8 mouse cellular contexts compared by ENCODE assay signal in the genomic region with DNA sequence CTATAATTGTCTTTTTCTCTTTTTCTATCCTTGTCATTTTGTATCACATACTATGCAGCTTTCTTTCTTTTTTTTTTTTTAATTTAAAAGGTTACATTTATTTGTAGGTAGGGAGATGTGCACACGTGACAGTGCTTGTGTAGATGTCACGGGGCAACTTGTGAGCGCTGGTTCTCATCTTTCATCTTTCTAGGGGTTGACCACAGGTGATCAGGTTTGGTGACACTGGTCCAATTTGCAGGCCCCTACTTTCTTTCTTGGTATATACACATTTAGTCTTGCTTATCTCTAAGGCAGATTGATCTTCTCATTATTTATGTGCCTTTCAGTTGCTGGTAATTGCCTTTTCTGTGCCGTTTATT. TPM values are rescaled to one million over a fixed set of nuclear protein-coding genes. Genes with fewer than 3 reads are reported as not detected.
DNase-seq lines count a peak whose midpoint lies in the region; ATAC-seq and TF ChIP-seq lines count a peak whose summit lies in the region.

No protein-coding gene starts in this region.

- H3K9me3 ChIP-seq in forebrain, embryonic 10.5 days = no peaks in the 10 kb centered on the region
- H3K9me3 ChIP-seq in limb, embryonic 10.5 days (replicated peaks) = no peaks in the 10 kb centered on the region
- no peaks in the 10 kb centered on the region for H3K9me3 ChIP-seq in neural tube, embryonic 13.5 days

- peaks cover 12% of the 10 kb centered on the region for H3K36me3 ChIP-seq in forebrain, embryonic 10.5 days (replicated peaks)
- peaks cover 14% of the 10 kb centered on the region for H3K36me3 ChIP-seq in limb, embryonic 10.5 days
- H3K36me3 ChIP-seq in neural tube, embryonic 13.5 days = peaks cover 14% of the 10 kb centered on the region

- H3K9ac ChIP-seq in neural tube, embryonic 13.5 days = no peak overlapping the region

- H3K27me3 ChIP-seq in forebrain, embryonic 10.5 days (ENCODE audit: poor library complexity, severe bottlenecking) = peaks cover 9% of the 10 kb centered on the region; the same call in 1 of the 2 replicates
- H3K27me3 ChIP-seq in limb, embryonic 10.5 days (ENCODE audit: low read depth, poor library complexity, severe bottlenecking) = no peaks in the 10 kb centered on the region
- H3K27me3 ChIP-seq in neural tube, embryonic 13.5 days = no peaks in the 10 kb centered on the region

- WGBS in forebrain, embryonic 10.5 days = 97% methylated on average over 4 of the region's 4 CpGs
- 93% methylated on average over 4 of the region's 4 CpGs for WGBS in limb, embryonic 10.5 days
- WGBS in neural tube, embryonic 13.5 days = 92% methylated on average over 4 of the region's 4 CpGs

- H3K4me1 ChIP-seq in forebrain, embryonic 10.5 days = peaks cover 17% of the 10 kb centered on the region
- H3K4me1 ChIP-seq in limb, embryonic 10.5 days = peaks cover 9% of the 10 kb centered on the region; the same call in 1 of the 2 replicates
- peaks cover 16% of the 10 kb centered on the region for H3K4me1 ChIP-seq in neural tube, embryonic 13.5 days (replicated peaks)

- no peak for DNase-seq in layer of hippocampus, adult 2 months (ENCODE audit: low spot score in 2 of 2)
- DNase-seq in layer of hippocampus, postnatal 14 days (ENCODE audit: low spot score in 2 of 2) = no peak
- DNase-seq in forebrain, embryonic 10.5 days (ENCODE audit: extremely low spot score, low spot score) = no peak
- no peak for DNase-seq in limb, embryonic 10.5 days (ENCODE audit: low spot score)
- DNase-seq in thymus, postnatal 0 days (ENCODE audit: low spot score) = no peak
- DNase-seq in MN1 (ENCODE audit: low spot score) = no peak
- no peak for DNase-seq in left cerebral cortex, adult 18-20 months (ENCODE audit: low spot score in 2 of 2)

- peak overlapping the region; percentile 97 for H3K27ac ChIP-seq in layer of hippocampus, adult 2 months
- no peak overlapping the region for H3K27ac ChIP-seq in forebrain, embryonic 10.5 days
- 0 out of 2 replicates have a peak overlapping the region, but pooled peaks have one; percentile 87 for H3K27ac ChIP-seq in limb, embryonic 10.5 days
- no peak overlapping the region for H3K27ac ChIP-seq in neural tube, embryonic 13.5 days (replicated peaks)

- TF ChIP-seq CTCF in layer of hippocampus, adult 2 months (conservative IDR thresholded peaks at IDR 0.05) = no peak

- ATAC-seq in neural tube, embryonic 13.5 days (ENCODE audit: low read depth) = no peak

- H3K4me3 ChIP-seq in layer of hippocampus, adult 2 months = peak overlapping the region; percentile 85
- peak overlapping the region; percentile 86 for H3K4me3 ChIP-seq in forebrain, embryonic 10.5 days
- peak overlapping the region; percentile 76 for H3K4me3 ChIP-seq in limb, embryonic 10.5 days
- peak overlapping the region; percentile 78 for H3K4me3 ChIP-seq in neural tube, embryonic 13.5 days

- peak overlapping the region; percentile 63 for H3K4me2 ChIP-seq in neural tube, embryonic 13.5 days

RNA-seq across cellular contexts. Expression of gene Ogdh, which starts 1.5 kb away (rescaled TPM):
- 100 to 1,000 TPM; 214 to 221 TPM for total RNA-seq in layer of hippocampus, adult 2 months (2021)
- 100 to 1,000 TPM; 252 to 261 TPM for total RNA-seq in layer of hippocampus, postnatal 14 days (2021)
- polyA plus RNA-seq in forebrain, embryonic 10.5 days (2016; fragmentation: Nextera tagmentation; extraction: Ambion mirVana) = 112 and 115 TPM in 2 replicates
- 115 and 122 TPM in 2 replicates for polyA plus RNA-seq in limb, embryonic 10.5 days (2016; fragmentation: Nextera tagmentation; extraction: Ambion mirVana)
- polyA plus RNA-seq in neural tube, embryonic 13.5 days (2015; fragmentation: Nextera tagmentation; extraction: Ambion mirVana) = 101 and 102 TPM in 2 replicates
- 82.0 and 83.5 TPM in 2 replicates for polyA plus RNA-seq in thymus, postnatal 0 days (2015; fragmentation: Nextera tagmentation; extraction: Ambion mirVana)
- total RNA-seq in left cerebral cortex, adult 18-20 months (2021) = 100 to 1,000 TPM; 228 to 260 TPM

RNA-seq across cellular contexts. Expression of gene Tmed4, which starts 18.3 kb away (rescaled TPM):
- total RNA-seq in layer of hippocampus, adult 2 months (2021) = 100 to 1,000 TPM in 1 of 2 experiments, 10 to 100 TPM in 1; 98.7 to 104 TPM
- total RNA-seq in layer of hippocampus, postnatal 14 days (2021) = 10 to 100 TPM; 82.4 to 83.1 TPM
- 116 and 126 TPM in 2 replicates for polyA plus RNA-seq in forebrain, embryonic 10.5 days (2016; fragmentation: Nextera tagmentation; extraction: Ambion mirVana)
- polyA plus RNA-seq in limb, embryonic 10.5 days (2016; fragmentation: Nextera tagmentation; extraction: Ambion mirVana) = 100.0 and 105 TPM in 2 replicates
- 131 and 137 TPM in 2 replicates for polyA plus RNA-seq in neural tube, embryonic 13.5 days (2015; fragmentation: Nextera tagmentation; extraction: Ambion mirVana)
- polyA plus RNA-seq in thymus, postnatal 0 days (2015; fragmentation: Nextera tagmentation; extraction: Ambion mirVana) = 75.7 and 79.0 TPM in 2 replicates
- total RNA-seq in left cerebral cortex, adult 18-20 months (2021) = 10 to 100 TPM; 94.1 to 99.1 TPM

RNA-seq across cellular contexts. Expression of gene Ddx56, which starts 25.4 kb away (rescaled TPM):
- total RNA-seq in layer of hippocampus, adult 2 months (2021) = 10 to 100 TPM; 40.1 to 48.8 TPM
- 10 to 100 TPM; 44.9 to 47.5 TPM for total RNA-seq in layer of hippocampus, postnatal 14 days (2021)
- 133 and 135 TPM in 2 replicates for polyA plus RNA-seq in forebrain, embryonic 10.5 days (2016; fragmentation: Nextera tagmentation; extraction: Ambion mirVana)
- polyA plus RNA-seq in limb, embryonic 10.5 days (2016; fragmentation: Nextera tagmentation; extraction: Ambion mirVana) = 133 and 154 TPM in 2 replicates
- 69.3 and 69.4 TPM in 2 replicates for polyA plus RNA-seq in neural tube, embryonic 13.5 days (2015; fragmentation: Nextera tagmentation; extraction: Ambion mirVana)
- 81.6 and 83.9 TPM in 2 replicates for polyA plus RNA-seq in thymus, postnatal 0 days (2015; fragmentation: Nextera tagmentation; extraction: Ambion mirVana)
- total RNA-seq in left cerebral cortex, adult 18-20 months (2021) = 10 to 100 TPM; 45.6 to 48.6 TPM

Comparison
In these comparisons a context has a peak if more than half of its experiments do, and no peak if none do; other contexts are left out.
1. H3K27ac ChIP-seq: peak in layer of hippocampus, adult 2 months (single experiment) and limb, embryonic 10.5 days (single experiment); none in forebrain, embryonic 10.5 days (single experiment) and neural tube, embryonic 13.5 days (single experiment).
2. Peak in every context shown above with its lines, with median percentiles within 50 percentile points of each other: H3K4me3 ChIP-seq.